20 mouse cellular contexts compared by ENCODE assay signal in the genomic region with DNA sequence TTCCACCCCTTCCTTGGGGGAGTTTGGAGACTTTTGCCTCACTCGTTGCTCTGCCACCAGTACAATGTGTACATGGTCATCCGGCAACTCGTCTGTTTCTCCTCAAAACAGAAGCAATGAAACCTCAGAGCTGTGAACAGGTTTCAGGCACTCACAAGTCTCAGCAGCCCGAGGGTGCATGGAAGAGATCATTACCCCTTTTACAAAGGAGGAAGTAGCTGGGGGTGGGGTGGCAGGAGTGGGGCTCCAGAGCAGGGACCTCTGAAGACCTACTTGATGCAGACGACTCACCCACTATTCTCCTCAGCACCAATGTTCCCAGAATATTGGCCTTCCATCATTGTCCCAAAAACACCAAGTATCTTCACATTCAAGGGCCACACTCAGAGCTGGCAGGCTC. TPM values are rescaled to one million over a fixed set of nuclear protein-coding genes. Genes with fewer than 3 reads are reported as not detected.
"Had no signal": no experiment of that assay in that cellular context is flagged by ENCODE, and none has a peak within 500 bp of the region (broad histone marks: within the 10 kb centered on the region; RNA-seq: fewer than 3 reads in every experiment).

No protein-coding gene starts in this region.

- DNase-seq: liver, embryonic 13.5 days; liver, postnatal 0 days; lung, adult 2 months; lung, postnatal 14 days; lung, postnatal 36 days; retina, postnatal 1 day; right cerebral cortex, adult 18-20 months; right cerebral cortex, postnatal 25 days; right cerebral cortex, postnatal 4 days; spleen, adult 18-20 months; thymus, adult 2 months; thymus, postnatal 25 days; thymus, postnatal 4 days had no signal

- H3K36me3 ChIP-seq: liver, embryonic 13.5 days; liver, embryonic 15.5 days; lung, embryonic 15.5 days; midbrain, embryonic 13.5 days; midbrain, embryonic 15.5 days; neural tube, embryonic 12.5 days; stomach, embryonic 15.5 days had no signal

RNA-seq across cellular contexts. Expression of gene Pxdc1, which starts 3.1 kb away (rescaled TPM):
- total RNA-seq: megakaryocyte progenitor cell, adult 5-6 weeks had no signal
